Mouse (Mus musculus) neural tube, embryonic 11.5 days (tissue): ENCODE data around the gene Krt83. TPM values are rescaled to one million over a fixed set of nuclear protein-coding genes. Genes with fewer than 3 reads are reported as not detected.

Experiments
- ATAC-seq: fragments of 200-750 bp; cut with Nextera tagmentation; 2 replicates; pipeline ENCODE4 v1.8.0; 2017; ENCODE audit warnings: moderate number of reproducible peaks, mild to moderate bottlenecking, moderate TSS enrichment, moderate library complexity; ENCODE audit not compliant: insufficient read depth, low FRiP score, low TSS enrichment
- DNase-seq: peaks from one replicate; pipeline ENCODE4 v3.0.0-alpha.2; 2015; ENCODE audit warnings: low spot score
- H3K27ac ChIP-seq: fragments of 300-500 bp; sonication (generic); 2 replicates; pipeline ENCODE4 v1.5.1; 2014; ENCODE audit warnings: low read depth, mild to moderate bottlenecking, low read length
- H3K27me3 ChIP-seq: fragments of 300-500 bp; sonication (generic); 2 replicates; pipeline ENCODE4 v1.6.1; 2014; ENCODE audit warnings: mild to moderate bottlenecking, low read length, mixed read lengths; ENCODE audit not compliant: control insufficient read depth, insufficient read depth
- H3K36me3 ChIP-seq: fragments of 300-500 bp; sonication (generic); 2 replicates; pipeline ENCODE4 v1.6.1; 2014; ENCODE audit warnings: mild to moderate bottlenecking, low read length, moderate library complexity, mixed read lengths; ENCODE audit not compliant: control insufficient read depth, insufficient read depth
- H3K4me1 ChIP-seq: fragments of 300-500 bp; sonication (generic); 2 replicates; pipeline ENCODE4 v1.6.1; 2014; ENCODE audit warnings: low read length, mixed read lengths; ENCODE audit not compliant: control insufficient read depth, insufficient read depth
- H3K4me2 ChIP-seq: fragments of 300-500 bp; sonication (generic); 2 replicates; pipeline ENCODE4 v1.6.1; 2014; ENCODE audit warnings: low read depth, mild to moderate bottlenecking, moderate library complexity
- H3K4me3 ChIP-seq: fragments of 300-500 bp; sonication (generic); 2 replicates; pipeline ENCODE4 v1.5.1; 2014; ENCODE audit warnings: low read depth, low read length
- H3K9ac ChIP-seq: fragments of 300-500 bp; sonication (generic); 2 replicates; pipeline ENCODE4 v1.6.1; 2014; ENCODE audit warnings: mild to moderate bottlenecking, low read length
- H3K9me3 ChIP-seq: fragments of 300-500 bp; sonication (generic); 2 replicates; pipeline ENCODE4 v1.6.1; 2016; ENCODE audit warnings: low read length; ENCODE audit not compliant: control insufficient read depth
- WGBS: fragments of 180-500 bp; shearing (Covaris S2); extraction: QIAGEN DNeasy Blood & Tissue Kit; methylation state at CpG from one replicate; pipeline ENCODE4 v1.1.7; 2014; 5-methylcytosine and 5-hydroxymethylcytosine counted together
- polyA plus RNA-seq: library from polyadenylated mRNA; unstranded; fragments of >200 nt; fragmentation: Nextera tagmentation; extraction: Ambion mirVana; gene quantifications from 2 replicates; pipeline ENCODE4 v1.2.1, GENCODE M21; 2014

The Krt83 gene
- polyA plus RNA-seq, 1 experiment from 2014 or later = not detected

DNA sequence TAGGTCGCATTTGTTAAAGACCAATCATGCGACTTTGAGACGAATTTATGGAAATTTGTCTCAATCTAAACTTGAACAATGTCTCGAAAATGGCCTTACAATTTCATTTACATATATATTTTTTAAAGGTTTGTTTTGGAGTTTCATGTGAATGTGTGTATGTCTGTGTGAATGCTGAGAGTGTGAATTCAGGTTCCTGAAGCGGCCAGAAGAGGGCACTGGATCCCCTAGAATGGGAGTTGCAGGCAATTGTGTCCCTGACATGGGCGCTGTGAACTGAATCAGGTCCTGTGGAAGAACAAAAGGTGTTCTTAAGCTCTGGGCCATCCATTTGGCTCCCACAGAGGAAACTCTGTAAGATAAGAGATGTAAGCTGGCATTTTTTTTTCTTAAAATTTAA is 35.4 kb downstream of the Krt83 start:
- ATAC-seq = no peak
- Histone ChIP-seq H3K4me2 (no peak overlapping the region), H3K4me3 (no peak overlapping the region), H3K9ac (no peak overlapping the region), H3K27me3 (no peaks in the 10 kb centered on the region), H3K36me3 (no peaks in the 10 kb centered on the region), H3K9me3 (no peaks in the 10 kb centered on the region), H3K4me1 (no peaks in the 10 kb centered on the region), H3K27ac (no peak overlapping the region)
- WGBS = 91% methylated on average over 6 of the region's 6 CpGs
- DNase-seq = no peak

DNA sequence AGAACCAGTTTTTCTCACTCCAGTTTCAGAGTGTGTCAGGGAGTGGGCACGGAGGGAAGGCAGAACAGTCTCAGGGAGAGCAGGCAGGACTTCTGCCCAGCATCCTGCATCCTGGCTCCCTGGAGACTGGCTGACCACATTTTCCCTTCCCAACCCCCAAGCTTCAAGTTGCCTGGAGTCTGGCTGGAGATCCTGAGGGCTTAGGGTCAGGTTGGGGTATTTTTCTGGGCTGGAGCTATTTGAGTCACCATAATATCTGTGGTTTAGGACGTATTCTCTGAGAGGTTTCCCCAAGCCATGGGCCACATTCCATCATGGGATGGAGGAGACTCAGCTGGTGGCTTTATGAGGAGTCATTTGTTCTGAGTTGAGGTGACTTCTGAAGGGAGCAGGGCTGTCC is 36.0 kb downstream of the Krt83 start:
- no peak for DNase-seq
- Histone ChIP-seq H3K4me2 (no peak overlapping the region), H3K27me3 (no peaks in the 10 kb centered on the region), H3K9ac (no peak overlapping the region), H3K4me3 (no peak overlapping the region), H3K9me3 (no peaks in the 10 kb centered on the region), H3K27ac (no peak overlapping the region), H3K4me1 (no peaks in the 10 kb centered on the region), H3K36me3 (no peaks in the 10 kb centered on the region)
- no peak for ATAC-seq
- WGBS = 86% methylated on average over 2 of the region's 2 CpGs

DNA sequence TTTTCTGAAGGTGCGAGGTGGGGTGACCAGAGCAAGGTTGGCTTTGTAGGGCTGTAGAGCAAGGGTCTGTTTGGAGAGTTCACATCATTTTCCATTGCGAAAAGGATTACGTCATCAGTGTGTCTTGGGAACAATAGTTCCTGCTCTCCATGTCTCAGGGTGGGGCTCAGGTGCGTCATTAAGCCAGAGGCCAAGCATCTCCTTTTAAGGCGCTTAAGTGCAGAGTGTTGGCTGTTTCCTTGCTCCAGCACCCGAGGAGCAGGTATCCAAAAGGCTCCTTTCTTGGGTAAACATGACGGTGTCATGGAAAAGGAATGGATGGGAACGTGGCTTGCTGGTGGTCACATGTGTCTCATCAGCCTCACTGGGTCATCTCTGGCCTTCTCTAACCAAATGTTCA is 36.5 kb downstream of the Krt83 start:
- H3K27me3 ChIP-seq = no peaks in the 10 kb centered on the region
- no peaks in the 10 kb centered on the region for H3K4me1 ChIP-seq
- no peaks in the 10 kb centered on the region for H3K9me3 ChIP-seq
- H3K4me2 ChIP-seq = no peak overlapping the region
- no peaks in the 10 kb centered on the region for H3K36me3 ChIP-seq
- no peak overlapping the region for H3K9ac ChIP-seq
- no peak for ATAC-seq
- WGBS = 85% methylated on average over 8 of the region's 8 CpGs
- DNase-seq = no peak
- H3K27ac ChIP-seq = no peak overlapping the region
- H3K4me3 ChIP-seq = no peak overlapping the region

DNA sequence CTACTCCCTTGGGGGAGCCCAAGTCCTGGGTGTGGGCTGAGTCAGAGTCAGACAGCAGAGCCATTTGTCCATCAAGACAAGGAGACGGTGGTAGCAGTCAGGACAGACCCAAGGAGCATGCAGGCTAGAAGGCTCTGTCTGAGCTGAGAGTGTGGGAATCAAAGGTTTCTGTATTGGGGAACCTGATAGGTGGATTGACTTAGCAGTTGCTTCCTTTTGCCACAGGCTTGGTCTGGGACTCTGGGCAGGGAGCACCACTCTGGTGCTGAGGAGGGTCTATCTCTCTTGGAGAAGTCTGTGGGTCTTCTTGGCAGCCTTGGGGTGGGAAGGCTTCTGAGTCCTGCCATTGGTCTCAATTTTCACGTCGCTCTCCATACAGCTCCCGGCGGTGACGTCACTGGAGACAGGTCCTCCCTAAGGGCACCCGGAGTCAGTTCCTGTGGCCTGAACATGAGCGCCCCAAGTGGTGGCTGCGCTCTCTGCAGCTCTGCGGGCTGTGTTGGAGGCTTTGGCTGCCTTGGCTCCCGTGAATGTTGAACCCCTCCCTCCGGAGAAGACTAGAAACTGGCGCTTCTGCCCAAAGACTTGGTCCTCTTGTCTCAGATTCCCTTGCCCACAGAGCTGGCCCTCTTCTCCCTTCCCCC is 38.1 kb downstream of the Krt83 start:
- H3K4me3 ChIP-seq = no peak overlapping the region
- DNase-seq (peak; percentile 82), ATAC-seq (peak; percentile 45; the same call in 1 of the 2 replicates)
- no peaks in the 10 kb centered on the region for H3K36me3 ChIP-seq
- H3K4me2 ChIP-seq = peak overlapping the region; percentile 15; the same call in 1 of the 2 replicates
- no peaks in the 10 kb centered on the region for H3K4me1 ChIP-seq
- H3K9ac ChIP-seq = no peak overlapping the region
- no peaks in the 10 kb centered on the region for H3K9me3 ChIP-seq
- no peaks in the 10 kb centered on the region for H3K27me3 ChIP-seq
- WGBS = 6% methylated on average over 13 of the region's 13 CpGs
- H3K27ac ChIP-seq = no peak overlapping the region

DNA sequence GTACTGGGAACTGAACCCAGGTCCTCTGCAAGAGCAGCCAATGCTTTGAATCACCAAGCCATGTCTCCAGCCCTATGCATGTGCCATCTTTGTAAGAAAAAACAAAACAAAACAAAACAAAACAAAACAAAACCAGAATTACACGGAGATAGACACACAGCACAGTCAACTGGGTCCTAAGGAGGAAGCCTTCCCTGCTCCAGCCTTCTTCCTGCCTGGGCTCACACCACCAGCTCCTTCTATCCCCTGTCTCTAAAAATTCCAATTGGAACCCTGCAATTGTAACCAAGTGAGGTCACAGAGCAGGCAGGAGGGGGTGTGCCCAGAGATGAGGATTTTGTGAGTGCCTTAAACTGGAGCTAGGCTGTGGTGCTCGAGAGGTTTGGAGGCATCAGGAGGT is 43.9 kb downstream of the Krt83 start, which contains the start of gene Krt88:
Gene Krt88, plus strand, starts transcription at position 301 of the 400 bp plus-strand sequence.
- no peaks in the 10 kb centered on the region for H3K9me3 ChIP-seq
- no peaks in the 10 kb centered on the region for H3K27me3 ChIP-seq
- no peak within 1 kb of the TSS for H3K27ac ChIP-seq
- no peak for DNase-seq
- ATAC-seq = no peak
- no peak within 1 kb of the TSS for H3K4me2 ChIP-seq
- no peaks in the 10 kb centered on the region for H3K36me3 ChIP-seq
- H3K9ac ChIP-seq = no peak within 1 kb of the TSS
- H3K4me1 ChIP-seq = no peaks in the 10 kb centered on the region
- WGBS = 75% methylated on average over 2 of the region's 2 CpGs
- no peak within 1 kb of the TSS for H3K4me3 ChIP-seq

DNA sequence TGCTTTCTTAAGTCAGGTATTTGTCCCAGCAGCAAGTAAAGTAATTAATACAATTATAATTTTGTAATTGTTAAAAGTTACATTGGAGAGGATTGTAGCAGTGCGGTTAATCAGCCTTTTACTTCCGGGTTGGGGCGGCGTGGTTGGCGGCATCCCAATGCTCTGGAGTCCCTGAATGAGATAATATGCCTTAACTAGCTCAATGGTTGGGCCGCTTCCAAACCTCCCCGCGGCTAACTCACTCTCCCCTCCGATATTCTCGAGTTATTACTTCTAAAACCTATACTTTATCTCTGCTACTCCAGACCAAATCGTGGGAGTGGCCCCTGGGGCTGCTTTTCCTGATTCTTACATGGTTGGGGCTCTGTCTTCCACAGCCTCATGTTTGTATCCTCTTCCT is 44.7 kb downstream of the Krt83 start:
- ATAC-seq = no peak
- WGBS = 77% methylated on average over 11 of the region's 11 CpGs
- Histone ChIP-seq H3K4me3 (no peak overlapping the region), H3K27me3 (no peaks in the 10 kb centered on the region), H3K9me3 (no peaks in the 10 kb centered on the region), H3K4me1 (no peaks in the 10 kb centered on the region), H3K4me2 (no peak overlapping the region), H3K36me3 (no peaks in the 10 kb centered on the region), H3K9ac (no peak overlapping the region), H3K27ac (no peak overlapping the region)
- no peak for DNase-seq

DNA sequence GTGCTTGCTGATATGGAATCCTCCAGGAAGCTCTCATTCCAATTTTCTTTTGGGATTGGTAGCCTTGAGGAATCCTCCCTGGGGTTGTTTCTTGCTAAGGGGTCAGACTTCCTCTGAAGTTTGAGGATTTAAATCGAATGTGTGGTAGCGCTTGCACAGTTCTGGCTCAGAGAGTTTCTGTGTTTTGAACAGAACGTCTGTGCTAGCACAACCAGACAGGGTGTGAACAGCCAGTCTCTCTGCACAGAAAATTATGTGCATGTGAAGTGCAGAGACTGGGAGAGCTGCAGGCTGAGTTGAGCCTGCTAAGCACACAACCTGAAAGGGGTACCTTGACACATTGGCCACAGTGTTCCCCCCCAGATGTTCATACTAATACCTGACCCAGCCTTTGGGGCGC is 50.5 kb downstream of the Krt83 start:
- ATAC-seq (no peak), DNase-seq (no peak)
- H3K4me3 ChIP-seq = no peak overlapping the region
- H3K4me2 ChIP-seq = no peak overlapping the region
- H3K27me3 ChIP-seq = peaks cover 23% of the 10 kb centered on the region
- H3K9ac ChIP-seq = no peak overlapping the region
- H3K4me1 ChIP-seq = peaks cover 3% of the 10 kb centered on the region; the same call in 1 of the 2 replicates
- no peaks in the 10 kb centered on the region for H3K36me3 ChIP-seq
- H3K27ac ChIP-seq = no peak overlapping the region
- WGBS = 83% methylated on average over 4 of the region's 4 CpGs
- H3K9me3 ChIP-seq = no peaks in the 10 kb centered on the region

DNA sequence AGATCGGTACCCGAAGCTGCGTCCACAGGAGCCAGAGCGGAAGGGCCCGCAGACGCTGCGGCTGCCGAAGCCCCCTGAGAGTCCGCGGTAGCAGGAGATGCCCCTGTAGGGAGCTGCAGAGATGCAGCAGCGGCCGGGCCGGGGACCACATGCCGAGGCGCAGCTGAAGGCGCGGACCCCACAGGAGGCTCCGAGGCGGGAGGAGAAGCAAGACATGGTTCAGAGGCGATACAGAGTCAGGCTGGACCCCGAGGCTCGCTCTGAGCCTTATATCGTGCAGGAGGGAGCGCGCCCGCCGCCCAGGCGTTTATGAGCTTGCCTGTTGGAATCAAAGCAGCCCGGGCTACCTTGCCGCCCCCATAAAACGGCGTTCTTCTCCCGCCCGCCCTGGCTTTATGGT is 52.8 kb downstream of the Krt83 start, which contains the start of gene Krt87:
Gene Krt87, minus strand, starts transcription at position 250 of the 400 bp plus-strand sequence.
- Histone ChIP-seq H3K27me3 (peaks cover 23% of the 10 kb centered on the region), H3K4me3 (peak within 1 kb of the TSS; percentile 12), H3K4me2 (peak within 1 kb of the TSS; percentile 39), H3K4me1 (peaks cover 3% of the 10 kb centered on the region; the same call in 1 of the 2 replicates), H3K36me3 (no peaks in the 10 kb centered on the region), H3K27ac (no peak within 1 kb of the TSS), H3K9ac (0 out of 2 replicates have a peak within 1 kb of the TSS, but pooled peaks have one; percentile 5), H3K9me3 (no peaks in the 10 kb centered on the region)
- WGBS = 2% methylated on average over 34 of the region's 34 CpGs
- DNase-seq = peak; percentile 44
- ATAC-seq = no peak

DNA sequence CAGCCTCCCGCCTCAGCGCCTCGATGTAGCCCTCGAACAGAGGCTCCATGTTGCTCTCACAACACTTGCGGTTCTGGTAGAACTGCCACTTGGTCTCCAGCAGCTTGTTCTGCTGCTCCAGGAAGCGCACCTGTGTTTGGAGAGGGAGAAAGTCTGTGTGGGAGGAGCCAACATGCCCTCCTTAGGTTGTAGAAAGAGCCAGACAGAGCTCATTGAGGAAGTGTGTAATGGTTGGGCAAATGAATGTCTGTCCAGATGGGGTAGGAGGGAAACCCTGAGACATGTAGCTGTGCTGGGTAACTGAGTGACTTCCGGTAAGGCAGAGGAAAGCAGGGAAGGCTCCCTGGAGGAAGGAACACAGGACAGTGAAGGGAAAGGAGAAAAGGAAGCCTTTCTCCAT is 54.7 kb downstream of the Krt83 start:
- ATAC-seq = no peak
- Histone ChIP-seq H3K27ac (no peak overlapping the region), H3K36me3 (no peaks in the 10 kb centered on the region), H3K4me1 (peaks cover 3% of the 10 kb centered on the region; the same call in 1 of the 2 replicates), H3K4me3 (no peak overlapping the region), H3K4me2 (no peak overlapping the region), H3K9ac (no peak overlapping the region), H3K27me3 (peaks cover 23% of the 10 kb centered on the region), H3K9me3 (no peaks in the 10 kb centered on the region)
- no peak for DNase-seq
- WGBS = 94% methylated on average over 7 of the region's 7 CpGs
